8 mouse cellular contexts compared by ENCODE assay signal in genomic region chr9:72641093-72641680, GRCm38 (mm10). TPM values are rescaled to one million over a fixed set of nuclear protein-coding genes. Genes with fewer than 3 reads are reported as not detected.
A peak's percentile ranks its signal among the peaks of the same experiment; 100 is the strongest.
DNase-seq lines count a peak whose midpoint lies in the region; ATAC-seq and TF ChIP-seq lines count a peak whose summit lies in the region.

No protein-coding gene starts in this region.

- H3K4me1 ChIP-seq in forebrain, postnatal 0 days (ENCODE audit: insufficient read depth): peaks cover 10% of the 10 kb centered on the region; the same call in 1 of the 2 replicates
- peaks cover 32% of the 10 kb centered on the region for H3K4me1 ChIP-seq in kidney, embryonic 15.5 days
- no peaks in the 10 kb centered on the region; the same call in 1 of the 2 replicates for H3K4me1 ChIP-seq in midbrain, postnatal 0 days (ENCODE audit: insufficient read depth, low read length)

- no peaks in the 10 kb centered on the region for H3K9me3 ChIP-seq in forebrain, postnatal 0 days (ENCODE audit: low read length)
- no peaks in the 10 kb centered on the region for H3K9me3 ChIP-seq in kidney, embryonic 15.5 days (replicated peaks)
- H3K9me3 ChIP-seq in midbrain, postnatal 0 days (ENCODE audit: low read length): no peaks in the 10 kb centered on the region

- WGBS in forebrain, postnatal 0 days: 55% methylated on average over 6 of the region's 6 CpGs
- WGBS in kidney, embryonic 15.5 days: 51% methylated on average over 6 of the region's 6 CpGs
- 72% methylated on average over 6 of the region's 6 CpGs for WGBS in midbrain, postnatal 0 days

- H3K36me3 ChIP-seq in forebrain, postnatal 0 days (ENCODE audit: insufficient read depth): no peaks in the 10 kb centered on the region
- H3K36me3 ChIP-seq in kidney, embryonic 15.5 days: no peaks in the 10 kb centered on the region
- H3K36me3 ChIP-seq in midbrain, postnatal 0 days (ENCODE audit: insufficient read depth, low read length): no peaks in the 10 kb centered on the region

- no peak for ATAC-seq in forebrain, postnatal 0 days
- no peak for ATAC-seq in kidney, embryonic 15.5 days (replicated peaks; ENCODE audit: low FRiP score)
- ATAC-seq in midbrain, postnatal 0 days (ENCODE audit: low FRiP score): no peak
- no peak for ATAC-seq in cerebellum, adult (ENCODE audit: insufficient number of reproducible peaks, low FRiP score, low TSS enrichment)

- peak overlapping the region; percentile 86 for H3K27ac ChIP-seq in forebrain, postnatal 0 days (ENCODE audit: low read depth, low read length)
- peak overlapping the region; percentile 99 for H3K27ac ChIP-seq in kidney, embryonic 15.5 days
- peak overlapping the region; percentile 83 for H3K27ac ChIP-seq in midbrain, postnatal 0 days (ENCODE audit: low read depth, low read length)

- DNase-seq in embryo, embryonic 10.5 days (ENCODE audit: low spot score): peak; percentile 29
- no peak for DNase-seq in embryo, embryonic 10 days (ENCODE audit: low spot score)
- no peak for DNase-seq in forebrain, postnatal 0 days
- DNase-seq in midbrain, postnatal 0 days (ENCODE audit: low spot score): no peak
- DNase-seq in layer of hippocampus, adult 11-12 months (ENCODE audit: low spot score): no peak
- no peak for DNase-seq in thymus, postnatal 36 days

- no peak overlapping the region for H3K9ac ChIP-seq in forebrain, postnatal 0 days
- H3K9ac ChIP-seq in kidney, embryonic 15.5 days: no peak overlapping the region
- H3K9ac ChIP-seq in midbrain, postnatal 0 days (replicated peaks; ENCODE audit: low read length, poor library complexity, severe bottlenecking): no peak overlapping the region

- H3K4me3 ChIP-seq in forebrain, postnatal 0 days (ENCODE audit: low read depth, low read length): no peak overlapping the region
- H3K4me3 ChIP-seq in kidney, embryonic 15.5 days (replicated peaks): no peak overlapping the region
- H3K4me3 ChIP-seq in midbrain, postnatal 0 days (ENCODE audit: low read depth, low read length): no peak overlapping the region

- no peak overlapping the region for H3K4me2 ChIP-seq in forebrain, postnatal 0 days (ENCODE audit: low read depth)
- peak overlapping the region; percentile 74 for H3K4me2 ChIP-seq in kidney, embryonic 15.5 days
- H3K4me2 ChIP-seq in midbrain, postnatal 0 days (ENCODE audit: low read depth, low read length, poor library complexity, severe bottlenecking): no peak overlapping the region

- H3K27me3 ChIP-seq in forebrain, postnatal 0 days (ENCODE audit: insufficient read depth, low read length): no peaks in the 10 kb centered on the region
- no peaks in the 10 kb centered on the region for H3K27me3 ChIP-seq in kidney, embryonic 15.5 days
- H3K27me3 ChIP-seq in midbrain, postnatal 0 days (ENCODE audit: insufficient read depth, low read length): no peaks in the 10 kb centered on the region

- TF ChIP-seq CTCF in forebrain, postnatal 0 days (IDR thresholded peaks at IDR 0.05; ENCODE audit: low read depth): no peak
- no peak for TF ChIP-seq CTCF in midbrain, postnatal 0 days (IDR thresholded peaks at IDR 0.05)

RNA-seq across cellular contexts. Expression of gene Nedd4, which starts 21.0 kb away (rescaled TPM):
- 391 and 472 TPM in 2 replicates for total RNA-seq in forebrain, postnatal 0 days (2014; rRNA removed)
- polyA plus RNA-seq in forebrain, postnatal 0 days (2015; fragmentation: Nextera tagmentation; extraction: Ambion mirVana): 180 and 278 TPM in 2 replicates
- 647 and 670 TPM in 2 replicates for polyA plus RNA-seq in kidney, embryonic 15.5 days (2015; fragmentation: Nextera tagmentation; extraction: Ambion mirVana)
- total RNA-seq in midbrain, postnatal 0 days (2014; rRNA removed): 432 and 533 TPM in 2 replicates
- polyA plus RNA-seq in midbrain, postnatal 0 days (2015; fragmentation: Nextera tagmentation; extraction: Ambion mirVana): 276 and 321 TPM in 2 replicates
